Mouse (Mus musculus) hindbrain, embryonic 12.5 days (tissue): ENCODE results near the gene 1700034J05Rik. TPM values are rescaled to one million over a fixed set of nuclear protein-coding genes. Genes with fewer than 3 reads are reported as not detected.

ENCODE experiments used
- ATAC-seq: fragments of 200-750 bp; cut with Nextera tagmentation; 2 replicates; pipeline ENCODE4 v1.8.0; 2017; ENCODE audit warnings: moderate TSS enrichment; ENCODE audit not compliant: low FRiP score
- H3K27ac ChIP-seq: fragments of 300-500 bp; sonication (generic); 2 replicates; pipeline ENCODE4 v1.5.1; 2016; ENCODE audit warnings: mild to moderate bottlenecking
- H3K27me3 ChIP-seq: fragments of 300-500 bp; sonication (generic); 2 replicates; pipeline ENCODE4 v1.6.1; 2016; ENCODE audit warnings: mild to moderate bottlenecking
- H3K36me3 ChIP-seq: fragments of 300-500 bp; sonication (generic); 2 replicates; pipeline ENCODE4 v1.6.1; 2016; ENCODE audit warnings: mild to moderate bottlenecking
- H3K4me1 ChIP-seq: fragments of 300-500 bp; sonication (generic); 2 replicates; pipeline ENCODE4 v1.6.1; 2016
- H3K4me2 ChIP-seq: fragments of 300-500 bp; sonication (generic); replicated peaks from 2 replicates; pipeline ENCODE4 v1.6.1; 2016; ENCODE audit warnings: mild to moderate bottlenecking
- H3K4me3 ChIP-seq: fragments of 300-500 bp; sonication (generic); 2 replicates; pipeline ENCODE4 v1.5.1; 2016; ENCODE audit warnings: mild to moderate bottlenecking
- H3K9ac ChIP-seq: fragments of 300-500 bp; sonication (generic); 2 replicates; pipeline ENCODE4 v1.6.1; 2016; ENCODE audit warnings: mild to moderate bottlenecking, moderate library complexity
- H3K9me3 ChIP-seq: fragments of 300-500 bp; sonication (generic); replicated peaks from 2 replicates; pipeline ENCODE4 v1.6.1; 2016; ENCODE audit warnings: mild to moderate bottlenecking
- WGBS: fragments of 180-500 bp; shearing (Covaris S2); methylation state at CpG from one replicate; pipeline ENCODE4 v1.1.7; 2016; 5-methylcytosine and 5-hydroxymethylcytosine counted together
- polyA plus RNA-seq: library from polyadenylated mRNA; unstranded; fragments of >200 nt; fragmentation: Nextera tagmentation; extraction: Ambion mirVana; gene quantifications from 2 replicates; pipeline ENCODE4 v1.2.1, GENCODE M21; 2016

Gene 1700034J05Rik
- polyA plus RNA-seq, 1 experiment from 2014 or later, result 0.13 TPM

GRCm38 (mm10) chr6:146960956-146961355, 6.7 kb upstream of the 1700034J05Rik start:
- no peak overlapping the region for H3K27ac ChIP-seq
- H3K4me3 ChIP-seq, result no peak overlapping the region
- no peaks in the 10 kb centered on the region for H3K9me3 ChIP-seq
- H3K9ac ChIP-seq, result no peak overlapping the region
- peaks cover 3% of the 10 kb centered on the region; the same call in 1 of the 2 replicates for H3K4me1 ChIP-seq
- H3K36me3 ChIP-seq, result no peaks in the 10 kb centered on the region
- no peak overlapping the region for H3K4me2 ChIP-seq
- no peak for ATAC-seq
- H3K27me3 ChIP-seq, result no peaks in the 10 kb centered on the region
- 78% methylated on average over 5 of the region's 5 CpGs for WGBS

DNA sequence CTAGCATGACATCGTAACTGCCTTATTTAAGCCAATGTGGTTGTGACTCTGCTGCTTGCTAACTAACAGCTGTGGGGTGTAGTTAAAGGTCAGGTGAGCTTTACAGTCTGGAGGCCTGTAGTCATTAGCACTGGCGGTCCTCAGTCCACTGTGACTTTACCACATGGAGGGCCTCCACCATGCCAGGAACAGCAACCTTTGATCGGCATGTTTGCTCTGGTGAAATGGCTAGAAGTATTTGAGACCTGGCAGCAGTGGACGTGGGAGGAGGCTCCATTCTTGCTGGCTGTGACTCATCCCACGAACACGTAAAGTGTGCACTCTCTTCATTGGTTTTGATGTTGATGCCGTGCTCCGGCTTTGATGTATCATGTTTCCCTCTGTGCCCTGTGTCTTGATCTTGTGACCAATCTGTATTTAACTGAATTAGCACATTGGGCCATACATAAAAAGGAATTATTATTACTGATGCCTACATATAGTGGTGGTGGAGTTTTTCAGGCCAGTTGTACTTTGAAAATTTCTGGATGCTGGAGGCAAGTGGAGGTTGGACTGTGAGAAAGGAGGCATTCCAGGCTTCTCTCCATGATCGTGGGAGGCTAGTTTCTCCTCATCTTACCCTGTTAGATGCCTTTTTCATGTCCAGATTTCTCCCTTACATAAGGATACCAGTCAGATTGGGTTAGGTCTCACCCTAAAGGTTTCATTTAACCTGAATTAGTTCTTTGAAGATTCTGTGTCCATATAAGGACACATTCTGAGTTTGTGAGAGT, 5.9 kb upstream of the 1700034J05Rik start:
- Histone ChIP-seq H3K4me1 (peaks cover 6% of the 10 kb centered on the region; the same call in 1 of the 2 replicates), H3K9ac (no peak overlapping the region), H3K4me3 (no peak overlapping the region), H3K27ac (no peak overlapping the region), H3K4me2 (no peak overlapping the region), H3K36me3 (no peaks in the 10 kb centered on the region), H3K9me3 (no peaks in the 10 kb centered on the region), H3K27me3 (no peaks in the 10 kb centered on the region)
- ATAC-seq, result no peak
- 83% methylated on average over 9 of the region's 9 CpGs for WGBS

GRCm38 (mm10) chr6:146958694-146959093, 4.5 kb upstream of the 1700034J05Rik start:
- H3K4me3 ChIP-seq, result no peak overlapping the region
- H3K9ac ChIP-seq, result no peak overlapping the region
- H3K36me3 ChIP-seq, result no peaks in the 10 kb centered on the region
- no peak overlapping the region for H3K4me2 ChIP-seq
- no peaks in the 10 kb centered on the region for H3K27me3 ChIP-seq
- ATAC-seq, result no peak
- no peaks in the 10 kb centered on the region for H3K9me3 ChIP-seq
- 69% methylated on average over 1 of the region's 1 CpGs for WGBS
- peaks cover 6% of the 10 kb centered on the region; the same call in 1 of the 2 replicates for H3K4me1 ChIP-seq
- H3K27ac ChIP-seq, result no peak overlapping the region

- H3K9ac ChIP-seq, result no peak overlapping the region
- peaks cover 9% of the 10 kb centered on the region; the same call in 1 of the 2 replicates for H3K4me1 ChIP-seq
- no peak for ATAC-seq
- no peaks in the 10 kb centered on the region for H3K36me3 ChIP-seq
- no peak overlapping the region for H3K4me2 ChIP-seq
- H3K9me3 ChIP-seq, result no peaks in the 10 kb centered on the region
- H3K4me3 ChIP-seq, result no peak overlapping the region
- 92% methylated on average over 1 of the region's 1 CpGs for WGBS
- no peaks in the 10 kb centered on the region for H3K27me3 ChIP-seq
- no peak overlapping the region for H3K27ac ChIP-seq
Observed at GRCm38 (mm10) chr6:146956961-146957360, 2.7 kb upstream of the 1700034J05Rik start.

GRCm38 (mm10) chr6:146955896-146956295, 1.7 kb upstream of the 1700034J05Rik start:
- Histone ChIP-seq H3K4me2 (no peak overlapping the region; the same call in 1 of the 2 replicates), H3K9ac (no peak overlapping the region), H3K27ac (no peak overlapping the region), H3K4me1 (peaks cover 7% of the 10 kb centered on the region; the same call in 1 of the 2 replicates), H3K36me3 (no peaks in the 10 kb centered on the region), H3K4me3 (no peak overlapping the region), H3K9me3 (no peaks in the 10 kb centered on the region), H3K27me3 (no peaks in the 10 kb centered on the region)
- 0 out of 2 replicates have a peak, but pooled peaks have one; percentile 46 for ATAC-seq
- WGBS, result 34% methylated on average over 12 of the region's 12 CpGs

- no peaks in the 10 kb centered on the region for H3K36me3 ChIP-seq
- H3K27me3 ChIP-seq, result no peaks in the 10 kb centered on the region
- H3K4me3 ChIP-seq, result no peak overlapping the region
- no peak overlapping the region for H3K27ac ChIP-seq
- no peaks in the 10 kb centered on the region for H3K9me3 ChIP-seq
- ATAC-seq, result no peak
- no peak overlapping the region; the same call in 1 of the 2 replicates for H3K4me2 ChIP-seq
- peaks cover 7% of the 10 kb centered on the region; the same call in 1 of the 2 replicates for H3K4me1 ChIP-seq
- 93% methylated on average over 1 of the region's 1 CpGs for WGBS
- H3K9ac ChIP-seq, result no peak overlapping the region
Observed at GRCm38 (mm10) chr6:146955475-146955874, 1.3 kb upstream of the 1700034J05Rik start.

- Histone ChIP-seq H3K4me1 (peaks cover 9% of the 10 kb centered on the region; the same call in 1 of the 2 replicates), H3K4me2 (no peak overlapping the region), H3K4me3 (no peak overlapping the region), H3K27me3 (no peaks in the 10 kb centered on the region), H3K27ac (no peak overlapping the region), H3K9ac (no peak overlapping the region), H3K36me3 (no peaks in the 10 kb centered on the region), H3K9me3 (no peaks in the 10 kb centered on the region)
- ATAC-seq, result no peak
- WGBS, result 24% methylated on average over 1 of the region's 1 CpGs
Observed at GRCm38 (mm10) chr6:146950454-146950832, 3.8 kb downstream of the 1700034J05Rik start.

DNA sequence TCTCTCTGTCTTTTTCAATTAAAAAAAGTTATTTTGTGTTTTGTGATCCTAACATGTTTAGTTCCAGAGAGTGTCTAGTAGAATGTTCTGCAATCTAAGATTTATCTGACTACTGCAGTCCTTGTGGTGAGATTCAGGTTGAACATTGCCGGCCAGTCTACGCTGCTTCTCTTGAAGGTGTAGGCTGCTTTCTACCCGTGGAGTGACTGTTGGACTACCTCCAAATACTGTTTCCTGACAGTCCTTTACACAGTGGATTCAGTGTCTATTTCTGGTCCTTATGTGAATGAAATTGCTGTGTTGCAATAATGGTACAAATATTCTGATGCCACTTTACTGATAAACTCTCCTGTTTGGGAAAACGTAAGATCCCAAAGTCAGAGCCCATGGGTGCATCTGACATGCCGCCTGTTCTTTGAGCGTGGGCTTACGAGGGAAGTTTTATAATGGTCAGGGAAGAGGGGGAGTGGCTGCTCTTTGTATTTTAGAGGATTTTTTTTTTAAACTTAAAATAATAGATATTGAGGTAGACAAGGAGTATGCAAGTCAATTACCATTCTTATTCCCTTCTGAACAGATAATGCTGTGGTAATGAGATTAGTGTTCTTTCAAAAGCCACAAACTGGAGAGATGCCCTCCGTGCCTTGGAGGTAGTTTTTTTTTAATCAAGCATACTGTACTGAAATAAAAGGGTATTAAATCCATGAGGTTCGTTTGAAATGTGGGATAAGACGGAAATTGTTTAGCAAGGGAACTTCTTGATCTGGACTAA, 4.4 kb downstream of the 1700034J05Rik start:
- Histone ChIP-seq H3K27ac (no peak overlapping the region), H3K9ac (no peak overlapping the region), H3K4me2 (no peak overlapping the region), H3K9me3 (no peaks in the 10 kb centered on the region), H3K4me3 (no peak overlapping the region), H3K36me3 (no peaks in the 10 kb centered on the region), H3K27me3 (no peaks in the 10 kb centered on the region), H3K4me1 (peaks cover 9% of the 10 kb centered on the region; the same call in 1 of the 2 replicates)
- WGBS, result 65% methylated on average over 10 of the region's 10 CpGs
- ATAC-seq, result no peak

DNA sequence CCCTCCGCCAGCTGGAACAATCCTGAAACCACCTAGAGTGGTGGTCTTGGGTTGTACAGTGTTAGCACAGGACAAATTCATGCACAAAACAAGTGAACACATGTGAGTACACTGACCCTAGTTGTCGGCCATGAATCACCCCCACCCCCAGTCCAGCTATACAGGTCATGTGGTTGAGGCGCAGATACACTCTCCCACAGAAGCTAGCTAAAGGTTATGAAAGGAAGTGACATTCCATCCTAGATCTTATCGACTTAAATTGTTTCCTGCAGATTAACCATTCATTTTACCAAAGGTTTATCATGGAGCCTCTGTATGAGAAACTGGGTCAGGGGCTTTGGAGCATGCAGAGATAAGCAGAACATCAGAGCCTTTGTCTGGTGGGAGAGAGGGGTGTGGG, 7.0 kb downstream of the 1700034J05Rik start:
- no peak for ATAC-seq

DNA sequence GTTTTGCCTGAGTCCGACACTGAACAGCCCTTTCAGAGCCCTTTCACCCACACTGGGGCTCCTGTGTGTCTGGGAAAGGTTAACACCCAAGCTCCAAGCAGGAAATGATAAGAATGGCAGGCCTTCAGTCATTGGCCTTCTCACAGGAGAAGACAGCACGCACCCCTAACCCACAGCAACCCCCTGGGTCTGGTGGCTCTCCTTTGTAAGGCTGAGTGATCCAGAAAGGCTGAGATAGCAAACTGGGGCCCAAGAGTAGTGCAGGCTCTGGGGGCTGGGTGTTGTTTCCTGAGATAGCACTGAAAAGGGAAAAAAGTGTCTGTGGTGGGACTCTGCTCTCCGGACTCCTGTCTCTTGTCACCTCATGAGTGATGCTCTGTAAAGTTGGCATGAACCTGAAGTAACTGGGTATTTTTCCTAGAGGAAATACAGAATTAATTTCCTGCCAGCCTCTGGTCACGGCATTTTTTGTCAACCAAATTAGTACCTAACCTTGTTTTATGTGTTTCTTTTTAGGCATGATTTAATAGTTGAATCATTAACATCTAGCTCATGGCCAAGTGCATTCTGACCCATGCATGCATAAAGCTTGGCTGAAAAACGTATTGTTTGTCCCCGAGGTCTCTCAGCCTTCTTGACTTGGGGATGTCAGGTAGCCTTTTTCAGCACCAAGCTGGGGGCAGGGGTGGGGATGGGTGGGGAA, 7.7 kb downstream of the 1700034J05Rik start:
- H3K9ac ChIP-seq, result no peak overlapping the region
- peaks cover 9% of the 10 kb centered on the region; the same call in 1 of the 2 replicates for H3K4me1 ChIP-seq
- H3K9me3 ChIP-seq, result no peaks in the 10 kb centered on the region
- H3K4me2 ChIP-seq, result no peak overlapping the region
- no peaks in the 10 kb centered on the region for H3K27me3 ChIP-seq
- H3K4me3 ChIP-seq, result no peak overlapping the region
- no peaks in the 10 kb centered on the region for H3K36me3 ChIP-seq
- no peak overlapping the region for H3K27ac ChIP-seq
- no peak for ATAC-seq
- 73% methylated on average over 6 of the region's 6 CpGs for WGBS

More for the DNA sequence above, 7.0 kb downstream of the 1700034J05Rik start:
- Histone ChIP-seq H3K36me3 (no peaks in the 10 kb centered on the region), H3K27me3 (no peaks in the 10 kb centered on the region), H3K4me2 (no peak overlapping the region), H3K4me3 (no peak overlapping the region), H3K27ac (no peak overlapping the region), H3K9me3 (no peaks in the 10 kb centered on the region), H3K9ac (no peak overlapping the region), H3K4me1 (peaks cover 11% of the 10 kb centered on the region; the same call in 1 of the 2 replicates)
- WGBS, result 84% methylated on average over 4 of the region's 4 CpGs

GRCm38 (mm10) chr6:146944830-146945229, 9.4 kb downstream of the 1700034J05Rik start:
- Histone ChIP-seq H3K4me2 (no peak overlapping the region), H3K9ac (no peak overlapping the region), H3K27ac (no peak overlapping the region), H3K4me3 (no peak overlapping the region), H3K9me3 (no peaks in the 10 kb centered on the region), H3K4me1 (peaks cover 7% of the 10 kb centered on the region; the same call in 1 of the 2 replicates), H3K36me3 (no peaks in the 10 kb centered on the region), H3K27me3 (no peaks in the 10 kb centered on the region)
- ATAC-seq, result no peak
- WGBS, result 53% methylated on average over 4 of the region's 4 CpGs

- H3K4me1 ChIP-seq, result peaks cover 7% of the 10 kb centered on the region; the same call in 1 of the 2 replicates
- no peak overlapping the region for H3K4me2 ChIP-seq
- no peak for ATAC-seq
- H3K36me3 ChIP-seq, result no peaks in the 10 kb centered on the region
- H3K4me3 ChIP-seq, result no peak overlapping the region
- H3K9ac ChIP-seq, result no peak overlapping the region
- H3K27ac ChIP-seq, result no peak overlapping the region
- no peaks in the 10 kb centered on the region for H3K9me3 ChIP-seq
- no peaks in the 10 kb centered on the region for H3K27me3 ChIP-seq
Observed at GRCm38 (mm10) chr6:146944009-146944408, 10.2 kb downstream of the 1700034J05Rik start.
